Mouse (Mus musculus) CH12.LX (cell line): ENCODE measurements around the gene Pex7.

Source experiments
- BHLHE40 ChIP-seq: IDR thresholded peaks from 2 replicates; pipeline ENCODE4 v1.6.1; 2011; ENCODE audit warnings: mild to moderate bottlenecking, low read depth, low read length, improper control_type of control experiment
- CTCF ChIP-seq, 2 experiments: IDR thresholded peaks in 1 of 2; conservative IDR thresholded peaks in 1 of 2; 2 replicates each; pipeline ENCODE4 v1.5.1; 2011 to 2012; ENCODE audit warnings: low read depth in 2 of 2, low read length in 2 of 2, improper control_type of control experiment in 1 of 2, inconsistent platforms in 1 of 2, mild to moderate bottlenecking in 1 of 2, moderate library complexity in 1 of 2
- E2F4 ChIP-seq: IDR thresholded peaks from 2 replicates; pipeline ENCODE4 v1.6.1; 2011; ENCODE audit warnings: low read depth, low read length, improper control_type of control experiment; ENCODE audit not compliant: insufficient replicate concordance
- ETS1 ChIP-seq: conservative IDR thresholded peaks from 2 replicates; pipeline ENCODE4 v1.6.1; 2012; ENCODE audit warnings: low read depth, mild to moderate bottlenecking, inconsistent platforms, low read length, improper control_type of control experiment, moderate library complexity
- KAT2A ChIP-seq: IDR thresholded peaks from 2 replicates; pipeline ENCODE4 v1.6.1; 2012; ENCODE audit warnings: low read length, improper control_type of control experiment, inconsistent platforms; ENCODE audit not compliant: insufficient replicate concordance
- MAFK ChIP-seq: IDR thresholded peaks from 2 replicates; pipeline ENCODE4 v1.6.1; 2011; ENCODE audit warnings: low read length, improper control_type of control experiment; ENCODE audit not compliant: insufficient replicate concordance
- MAX ChIP-seq: IDR thresholded peaks from 2 replicates; pipeline ENCODE4 v1.6.1; 2011; ENCODE audit warnings: low read length, improper control_type of control experiment
- MYC ChIP-seq: IDR thresholded peaks from 2 replicates; pipeline ENCODE4 v1.6.1; 2011; ENCODE audit warnings: low read depth, mild to moderate bottlenecking, improper control_type of control experiment, low read length
- NRF1 ChIP-seq: IDR thresholded peaks from 2 replicates; pipeline ENCODE4 v1.6.1; 2014; ENCODE audit warnings: low read depth, mild to moderate bottlenecking, inconsistent platforms, low read length, improper control_type of control experiment, moderate library complexity
- POLR2A ChIP-seq: IDR thresholded peaks from 2 replicates; pipeline ENCODE4 v1.6.1; 2011; ENCODE audit warnings: low read depth, mild to moderate bottlenecking, improper control_type of control experiment, low read length
- POLR2AphosphoS2 ChIP-seq: IDR thresholded peaks from 2 replicates; pipeline ENCODE4 v1.6.1; 2011; ENCODE audit warnings: low read depth, low read length, improper control_type of control experiment
- RCOR1 ChIP-seq: conservative IDR thresholded peaks from 2 replicates; pipeline ENCODE4 v1.6.1; 2012; ENCODE audit warnings: low read depth, mild to moderate bottlenecking, inconsistent platforms, low read length, improper control_type of control experiment
- TCF12 ChIP-seq: IDR thresholded peaks from 2 replicates; pipeline ENCODE4 v1.6.1; 2014; ENCODE audit warnings: low read depth, mild to moderate bottlenecking, inconsistent platforms, low read length, improper control_type of control experiment
- ZMIZ1 ChIP-seq: IDR thresholded peaks from 2 replicates; pipeline ENCODE4 v1.6.1; 2012; ENCODE audit warnings: low read depth, mild to moderate bottlenecking, inconsistent platforms, low read length, improper control_type of control experiment

DNA sequence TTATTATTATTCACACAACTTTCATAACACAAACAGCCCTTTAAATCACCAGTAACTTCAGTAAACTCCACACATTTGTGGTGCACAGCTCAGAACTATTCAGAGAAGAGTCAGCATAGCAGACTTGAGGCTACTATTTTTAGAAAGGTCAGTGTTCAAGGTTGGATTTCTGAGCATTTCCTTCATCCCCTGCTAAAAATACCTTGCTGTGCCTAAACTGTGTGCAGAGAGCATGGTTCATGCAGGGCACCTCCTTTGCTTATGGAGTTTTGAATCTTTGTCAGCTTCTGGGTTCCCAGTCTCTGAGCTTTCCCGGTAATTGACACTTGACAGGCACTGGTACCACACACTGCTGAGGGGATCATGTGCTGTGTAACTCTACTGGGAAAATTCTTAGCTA lies 20.7 kb upstream of the Pex7 start:
- TF ChIP-seq POLR2A (no peak), ETS1 (no peak), MAX (no peak), CTCF (conservative IDR thresholded peaks at IDR 0.05 in 1 of 2, IDR thresholded peaks at IDR 0.05 in 1 of 2; ENCODE audit: low read depth in 2 of 2, low read length in 2 of 2) (no peak), MAFK (no peak), BHLHE40 (no peak), NRF1 (no peak), ZMIZ1 (no peak), E2F4 (no peak), MYC (no peak), KAT2A (no peak), TCF12 (no peak), RCOR1 (no peak), POLR2AphosphoS2 (no peak)
